Mouse (Mus musculus) bone marrow, adult 2 months (tissue): Measurements from ENCODE around the gene 2010315B03Rik. TPM values are rescaled to one million over a fixed set of nuclear protein-coding genes. Genes with fewer than 3 reads are reported as not detected.

ENCODE experiments used
- H3K27ac ChIP-seq: fragments of 200-500 bp; 2 replicates; pipeline ENCODE4 v1.5.1; 2012; ENCODE audit warnings: low read depth, mild to moderate bottlenecking, control low read depth, inconsistent platforms, low read length; ENCODE audit not compliant: control insufficient read depth, poor library complexity, insufficient read depth
- H3K4me1 ChIP-seq: fragments of 200-500 bp; 2 replicates; pipeline ENCODE4 v1.6.1; 2011; ENCODE audit warnings: low read length; ENCODE audit not compliant: control insufficient read depth, insufficient read depth
- H3K4me3 ChIP-seq: fragments of 200-500 bp; replicated peaks from 2 replicates; pipeline ENCODE3; 2011; ENCODE audit warnings: mild to moderate bottlenecking, low read depth, low read length, control low read depth; ENCODE audit not compliant: control insufficient read depth
- CTCF ChIP-seq: fragments of 200-500 bp; IDR thresholded peaks from 2 replicates; pipeline ENCODE4 v1.5.1; 2011; ENCODE audit warnings: low read length, control low read depth; ENCODE audit not compliant: control insufficient read depth, insufficient read depth
- POLR2A ChIP-seq: fragments of 200-500 bp; IDR thresholded peaks from 2 replicates; pipeline ENCODE4 v1.6.1; 2011; ENCODE audit warnings: low read depth, mild to moderate bottlenecking, control low read depth, low read length, borderline replicate concordance; ENCODE audit not compliant: control insufficient read depth
- WGBS: fragments of 180-500 bp; shearing (Covaris S2); methylation state at CpG from one replicate; pipeline ENCODE4 v1.1.7; 2018; 5-methylcytosine and 5-hydroxymethylcytosine counted together
- polyA plus RNA-seq: library from polyadenylated mRNA; stranded (reverse); fragments of >200 nt; gene quantifications from 2 replicates; pipeline ENCODE4 v1.2.4, GENCODE M21; 2011; ENCODE audit warnings: low replicate concordance; ENCODE audit not compliant: missing spikeins, insufficient read depth, insufficient read length

Gene 2010315B03Rik
- 2.2 and 3.7 TPM in 2 replicates for polyA plus RNA-seq

GRCm38 (mm10) chr9:124312171-124313142 is at the start of gene 2010315B03Rik:
TSS of gene 2010315B03Rik (minus strand) at chr9:124312696.
- H3K4me3 ChIP-seq, result peak within 1 kb of the TSS; percentile 84
- H3K4me1 ChIP-seq, result no peaks in the 10 kb centered on the region
- TF ChIP-seq CTCF (no peak), POLR2A (peak; percentile 88)
- under 1% methylated on average over 21 of the region's 22 CpGs for WGBS
- peak within 1 kb of the TSS; percentile 90 for H3K27ac ChIP-seq

- Histone ChIP-seq H3K4me1 (no peaks in the 10 kb centered on the region), H3K4me3 (no peak overlapping the region), H3K27ac (no peak overlapping the region)
- no peak for TF ChIP-seq POLR2A
- no peak for TF ChIP-seq CTCF
These were observed 994 bp downstream of the 2010315B03Rik start for GRCm38 (mm10) chr9:124311502-124311901.

- Histone ChIP-seq H3K4me3 (no peak overlapping the region), H3K4me1 (no peaks in the 10 kb centered on the region), H3K27ac (no peak overlapping the region)
- TF ChIP-seq POLR2A, result no peak
- TF ChIP-seq CTCF, result no peak
These were observed 24.2 kb downstream of the 2010315B03Rik start for GRCm38 (mm10) chr9:124288329-124288728.

GRCm38 (mm10) chr9:124281912-124282686 is 30.4 kb downstream of the 2010315B03Rik start:
- peak overlapping the region; percentile 95 for H3K4me3 ChIP-seq
- H3K27ac ChIP-seq, result peak overlapping the region; percentile 50; the same call in 1 of the 2 replicates
- H3K4me1 ChIP-seq, result no peaks in the 10 kb centered on the region; the same call in 1 of the 2 replicates
- WGBS, result under 1% methylated on average over 22 of the region's 22 CpGs
- TF ChIP-seq POLR2A, result peak; percentile 21; the same call in 1 of the 2 replicates
- TF ChIP-seq CTCF, result no peak

GRCm38 (mm10) chr9:124281448-124281791 is 31.1 kb downstream of the 2010315B03Rik start:
- TF ChIP-seq CTCF (no peak), POLR2A (no peak)
- H3K4me3 ChIP-seq, result peak overlapping the region; percentile 95
- H3K27ac ChIP-seq, result no peak overlapping the region
- no peaks in the 10 kb centered on the region; the same call in 1 of the 2 replicates for H3K4me1 ChIP-seq
- 22% methylated on average over 1 of the region's 1 CpGs for WGBS

- no peak overlapping the region for H3K27ac ChIP-seq
- TF ChIP-seq CTCF, result no peak
- TF ChIP-seq POLR2A, result no peak
- H3K4me3 ChIP-seq, result no peak overlapping the region
- 64% methylated on average over 2 of the region's 2 CpGs for WGBS
- H3K4me1 ChIP-seq, result no peaks in the 10 kb centered on the region; the same call in 1 of the 2 replicates
These were observed 31.7 kb downstream of the 2010315B03Rik start for GRCm38 (mm10) chr9:124280576-124281447.

GRCm38 (mm10) chr9:124279300-124279699 is 33.2 kb downstream of the 2010315B03Rik start:
- 42% methylated on average over 2 of the region's 2 CpGs for WGBS
- Histone ChIP-seq H3K4me1 (no peaks in the 10 kb centered on the region; the same call in 1 of the 2 replicates), H3K4me3 (no peak overlapping the region), H3K27ac (no peak overlapping the region)
- TF ChIP-seq POLR2A, result no peak
- no peak for TF ChIP-seq CTCF

GRCm38 (mm10) chr9:124275064-124275463 is 37.4 kb downstream of the 2010315B03Rik start:
- no peak for TF ChIP-seq POLR2A
- TF ChIP-seq CTCF, result no peak
- 61% methylated on average over 2 of the region's 2 CpGs for WGBS
- Histone ChIP-seq H3K27ac (no peak overlapping the region), H3K4me1 (no peaks in the 10 kb centered on the region; the same call in 1 of the 2 replicates), H3K4me3 (no peak overlapping the region)
